Mouse (Mus musculus): ENCODE measurements around the gene Strn.
"Not testable (repeated sequence)": the region's sequence is repeated elsewhere in the genome, so short reads cannot be mapped to it uniquely, and the experiment has no call there.

Gene Strn

GRCm38 (mm10) chr17:78708422-78708821 lies 28.6 kb downstream of the Strn start:
- no peak for DNase-seq

- no peak for DNase-seq
Measured at GRCm38 (mm10) chr17:78702988-78703387, 34.0 kb downstream of the Strn start.

GRCm38 (mm10) chr17:78698965-78699364 lies 38.0 kb downstream of the Strn start:
- DNase-seq = no peak

- DNase-seq = no peak
Measured at GRCm38 (mm10) chr17:78697462-78697861, 39.5 kb downstream of the Strn start.

DNA sequence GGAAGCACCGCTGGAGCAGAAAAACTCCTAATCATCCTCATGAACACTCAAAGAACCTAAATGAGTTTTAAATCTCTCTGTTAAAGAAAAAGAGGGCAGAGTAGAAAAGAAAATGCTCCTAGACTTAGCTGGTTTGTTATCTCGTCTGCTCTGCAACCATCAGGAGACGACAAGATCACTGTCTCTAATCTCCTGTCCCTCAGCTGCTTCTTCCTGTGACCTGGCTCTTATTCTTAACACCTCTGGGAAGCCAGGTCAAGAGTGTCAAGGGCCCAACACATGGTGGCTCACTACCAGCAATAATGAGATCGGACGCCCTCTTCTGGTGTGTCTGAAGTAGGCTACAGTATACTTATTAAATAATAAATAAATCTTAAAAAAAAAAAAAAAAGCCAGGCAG lies 40.1 kb downstream of the Strn start:
- no peak for DNase-seq

- not testable (repeated sequence) for DNase-seq
Measured at GRCm38 (mm10) chr17:78689231-78689630, 47.8 kb downstream of the Strn start.

- DNase-seq = no peak
Measured at GRCm38 (mm10) chr17:78687971-78688370, 49.0 kb downstream of the Strn start.

DNA sequence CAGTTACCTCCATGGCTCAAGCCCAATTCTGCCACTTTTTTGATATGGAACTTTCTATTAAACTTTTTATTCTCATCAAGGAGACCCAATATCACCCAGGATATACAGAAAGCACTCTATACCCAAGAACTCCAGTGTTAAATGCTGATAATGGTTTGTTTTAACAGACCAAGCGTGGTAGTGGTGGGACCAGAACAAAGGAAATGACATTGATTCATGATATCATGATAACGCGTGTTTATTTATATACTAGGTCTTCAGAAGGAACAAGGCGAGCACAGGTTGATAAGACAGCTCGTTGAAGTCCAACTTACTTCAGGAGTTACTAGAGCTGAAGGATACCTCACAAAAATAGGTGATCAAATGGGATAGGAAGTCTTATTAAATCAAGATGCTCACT lies 52.0 kb downstream of the Strn start:
- DNase-seq = no peak

DNA sequence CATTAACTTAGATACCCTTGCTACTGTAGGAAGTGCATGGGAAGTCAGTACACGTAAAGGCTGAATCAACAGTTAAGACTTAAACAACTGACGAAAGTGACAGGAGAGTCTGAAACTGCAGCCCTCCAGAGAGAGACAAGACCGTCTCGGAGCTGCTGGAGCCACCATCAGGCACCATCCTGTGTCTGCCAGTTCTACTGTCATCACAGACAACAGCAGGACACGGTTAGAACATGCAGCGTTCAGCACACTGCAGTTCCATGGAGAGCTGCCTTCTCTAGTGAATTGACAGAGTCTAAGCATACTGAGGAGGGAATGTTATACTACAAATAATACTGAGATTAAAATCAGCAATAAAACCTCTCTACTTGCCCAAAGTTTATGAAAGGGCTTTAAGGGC lies 54.6 kb downstream of the Strn start:
- DNase-seq = no peak

- DNase-seq = no peak
Measured at GRCm38 (mm10) chr17:78679503-78679902, 57.5 kb downstream of the Strn start.

GRCm38 (mm10) chr17:78676813-78677212 lies 60.2 kb downstream of the Strn start:
- no peak for DNase-seq

DNA sequence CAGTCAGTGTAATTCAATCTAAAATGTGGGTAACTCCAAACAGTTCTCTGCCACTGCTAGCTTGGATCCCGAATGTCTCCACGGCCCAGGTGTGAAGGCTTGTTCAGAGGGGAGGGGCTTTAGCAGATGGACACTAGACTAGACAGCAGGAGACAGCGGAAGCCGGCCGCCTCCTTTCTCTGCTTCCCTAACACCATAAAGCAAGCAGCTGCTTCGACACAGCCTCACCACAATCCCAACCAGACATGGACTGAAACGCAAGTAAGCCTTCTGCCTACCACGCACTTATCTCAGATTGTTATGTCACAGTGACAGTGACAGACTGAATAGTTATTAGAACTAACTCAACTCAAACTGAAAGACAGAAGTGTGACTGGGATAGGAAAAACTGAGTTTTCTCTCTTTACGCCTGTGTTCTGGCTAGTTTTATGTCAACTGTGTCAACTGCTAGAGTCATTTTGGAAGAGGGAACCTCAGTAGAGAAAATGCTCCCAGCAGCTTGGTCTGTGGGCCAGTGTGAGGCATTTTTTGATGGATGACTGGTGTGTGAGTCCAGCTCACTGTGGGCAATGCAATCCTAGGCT lies 71.9 kb downstream of the Strn start:
- DNase-seq = no peak

GRCm38 (mm10) chr17:78654841-78655240 lies 82.2 kb downstream of the Strn start:
- no peak for DNase-seq

- peak; percentile 28 to 39 for DNase-seq
Measured at GRCm38 (mm10) chr17:78643853-78644475, 93.0 kb downstream of the Strn start.

DNA sequence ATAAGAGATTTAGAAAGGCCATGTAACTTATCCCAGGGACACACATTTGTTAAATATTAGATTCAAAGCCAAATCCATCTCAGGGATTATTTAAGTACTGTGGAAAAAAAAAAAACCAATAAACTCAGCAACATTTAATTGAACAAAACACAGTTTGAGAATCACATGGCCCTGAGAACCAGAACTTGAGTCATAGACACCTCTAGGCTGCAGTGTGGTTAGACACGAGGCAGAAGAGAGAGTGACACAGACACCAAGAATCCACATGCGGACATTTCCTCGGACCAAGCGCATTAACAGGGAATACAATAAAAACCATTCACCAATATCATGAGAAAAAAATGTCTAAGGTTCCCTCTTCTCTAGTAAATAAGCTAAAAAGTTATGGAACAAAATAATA lies 94.7 kb downstream of the Strn start:
- DNase-seq = no peak

- no peak for DNase-seq
Measured at GRCm38 (mm10) chr17:78640387-78640786, 96.6 kb downstream of the Strn start.

- no peak for DNase-seq
Measured at GRCm38 (mm10) chr17:78639099-78639498, 97.9 kb downstream of the Strn start.

DNA sequence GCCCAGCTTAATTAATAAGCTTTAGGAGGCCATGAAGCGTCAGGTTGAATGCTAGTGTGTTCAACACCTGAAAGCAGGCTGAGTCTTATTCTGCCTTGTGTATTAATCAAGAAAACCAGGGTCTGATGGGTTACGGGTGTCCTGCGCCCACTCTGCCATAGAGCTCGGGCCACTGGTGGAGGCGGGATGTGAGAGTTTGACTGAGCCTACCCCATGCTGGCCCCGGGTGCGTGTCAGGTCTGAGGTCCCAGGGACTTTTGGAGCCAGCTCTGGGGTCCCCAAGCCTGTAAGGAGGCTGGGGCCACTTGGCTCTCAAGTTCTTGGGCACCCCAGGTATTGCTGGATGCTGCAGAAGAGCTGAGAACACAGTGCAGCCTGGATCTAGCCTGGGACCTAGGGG lies 99.9 kb downstream of the Strn start:
- DNase-seq = no peak

GRCm38 (mm10) chr17:78635616-78636015 lies 101.4 kb downstream of the Strn start:
- no peak for DNase-seq

DNA sequence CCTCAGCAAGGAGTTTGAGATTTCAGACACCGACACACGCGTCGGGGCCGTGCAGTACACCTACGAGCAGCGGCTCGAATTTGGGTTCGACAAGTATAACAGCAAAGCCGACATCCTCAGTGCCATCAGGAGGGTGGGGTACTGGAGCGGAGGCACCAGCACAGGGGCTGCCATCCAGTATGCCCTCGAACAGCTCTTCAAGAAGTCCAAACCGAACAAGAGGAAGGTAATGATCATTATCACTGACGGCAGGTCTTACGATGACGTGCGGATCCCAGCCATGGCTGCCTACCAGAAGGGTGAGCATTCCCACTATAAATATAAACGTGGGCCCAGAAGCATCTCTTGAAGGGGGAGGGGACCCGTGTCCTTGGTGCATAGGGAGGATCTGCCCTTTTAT lies 112.1 kb downstream of the Strn start:
- no peak for DNase-seq

GRCm38 (mm10) chr17:78621863-78622262 lies 115.1 kb downstream of the Strn start:
- no peak for DNase-seq

DNA sequence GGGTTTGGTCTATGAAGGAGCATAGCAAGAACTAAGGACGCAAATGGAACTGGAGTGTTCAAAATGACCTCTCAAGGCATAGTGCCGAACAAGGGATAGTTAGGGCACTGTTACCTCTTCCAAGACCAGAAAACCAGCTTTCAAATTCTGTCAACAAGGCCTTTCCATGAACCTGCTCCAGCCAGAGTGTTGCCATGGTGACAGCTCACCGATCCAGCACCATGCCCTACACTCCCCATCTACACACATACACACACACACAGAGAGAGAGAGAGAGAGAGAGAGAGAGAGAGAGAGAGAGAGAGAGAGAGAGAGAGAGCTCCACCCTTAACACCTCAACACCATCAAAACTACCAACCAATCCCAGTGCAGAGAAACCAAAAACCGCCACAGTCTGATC lies 116.3 kb downstream of the Strn start:
- no peak for DNase-seq

DNA sequence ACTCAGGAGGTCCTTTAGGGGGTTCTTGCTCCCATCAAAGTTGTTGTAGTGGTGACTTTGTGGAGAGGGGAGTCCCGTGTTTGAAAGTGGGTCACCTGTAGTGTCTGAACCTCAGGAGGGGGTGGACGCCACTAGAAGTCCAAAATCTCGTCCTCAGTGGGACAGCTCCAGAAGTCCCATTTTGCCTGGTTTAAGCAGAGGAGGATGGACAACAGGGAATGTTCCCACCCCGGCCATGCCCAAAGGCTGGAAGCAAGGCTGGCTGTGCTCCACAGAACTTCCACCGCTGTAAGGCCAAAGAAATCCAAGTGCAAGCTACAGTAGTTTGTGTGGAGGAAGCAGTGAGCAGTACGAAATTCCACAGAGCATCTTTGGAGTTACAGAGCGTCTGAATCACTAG lies 117.0 kb downstream of the Strn start:
- DNase-seq = no peak

- DNase-seq = no peak
Measured at GRCm38 (mm10) chr17:78618164-78618693, 118.8 kb downstream of the Strn start.

DNA sequence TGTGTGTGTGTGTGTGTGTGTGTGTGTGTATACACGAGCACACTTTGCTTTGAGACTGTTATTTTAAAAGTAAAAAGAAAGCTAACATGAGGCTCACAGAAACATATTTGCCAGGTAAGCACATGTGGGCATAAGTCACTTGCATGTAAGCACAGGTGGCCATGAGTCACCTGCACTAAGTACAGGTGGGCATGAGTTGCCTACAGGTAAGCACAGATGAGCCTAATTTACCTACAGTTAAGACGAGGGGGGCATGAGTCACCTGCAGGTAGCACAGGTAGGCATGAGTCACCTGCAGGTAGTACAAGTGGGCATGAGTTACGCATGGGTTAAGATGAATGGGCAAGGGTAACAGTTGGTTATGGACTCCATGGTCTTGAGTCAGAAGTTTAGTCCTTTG lies 121.9 kb downstream of the Strn start:
- no peak for DNase-seq
